Mouse (Mus musculus): Measurements from ENCODE around the gene Ankrd13d. TPM values are rescaled to one million over a fixed set of nuclear protein-coding genes. Genes with fewer than 3 reads are reported as not detected.

Gene Ankrd13d
- total RNA-seq, 2 experiments from 2014 or later: 3.5 to 8.5 TPM

DNA sequence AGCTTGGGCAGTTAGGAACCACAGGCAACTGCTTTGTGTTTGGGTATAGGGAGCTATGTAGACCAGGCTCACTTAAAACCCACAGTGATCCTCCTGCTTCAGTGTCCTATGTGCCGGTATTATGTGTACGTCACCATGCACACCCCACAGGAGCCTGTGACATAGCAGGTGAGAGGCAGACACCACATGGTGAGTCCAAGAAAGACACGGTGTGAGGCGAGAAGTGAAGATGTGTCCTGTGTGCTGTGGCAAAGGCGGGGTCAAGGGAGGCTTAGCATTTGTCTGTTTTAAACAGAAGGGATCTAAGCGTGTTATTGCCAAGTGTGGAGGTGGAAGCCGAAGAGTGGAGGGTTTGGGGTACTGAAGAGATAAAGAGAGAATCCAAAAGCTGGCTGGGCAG is 56.2 kb downstream of the Ankrd13d start:
- DNase-seq: no peak

DNA sequence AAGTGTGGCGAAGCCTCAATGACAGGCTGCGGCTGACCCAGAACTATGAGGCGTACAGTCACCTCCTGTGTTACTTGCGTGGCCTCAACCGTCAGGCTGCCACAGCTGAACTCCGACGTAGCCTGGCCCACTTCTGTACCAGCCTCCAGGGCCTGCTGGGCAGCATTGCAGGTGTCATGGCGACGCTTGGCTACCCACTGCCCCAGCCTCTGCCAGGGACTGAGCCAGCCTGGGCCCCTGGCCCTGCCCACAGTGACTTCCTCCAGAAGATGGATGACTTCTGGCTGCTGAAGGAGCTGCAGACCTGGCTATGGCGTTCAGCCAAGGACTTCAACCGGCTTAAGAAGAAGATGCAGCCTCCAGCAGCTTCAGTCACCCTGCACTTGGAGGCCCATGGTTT is 60.8 kb downstream of the Ankrd13d start:
- DNase-seq: peak; percentile 48

DNA sequence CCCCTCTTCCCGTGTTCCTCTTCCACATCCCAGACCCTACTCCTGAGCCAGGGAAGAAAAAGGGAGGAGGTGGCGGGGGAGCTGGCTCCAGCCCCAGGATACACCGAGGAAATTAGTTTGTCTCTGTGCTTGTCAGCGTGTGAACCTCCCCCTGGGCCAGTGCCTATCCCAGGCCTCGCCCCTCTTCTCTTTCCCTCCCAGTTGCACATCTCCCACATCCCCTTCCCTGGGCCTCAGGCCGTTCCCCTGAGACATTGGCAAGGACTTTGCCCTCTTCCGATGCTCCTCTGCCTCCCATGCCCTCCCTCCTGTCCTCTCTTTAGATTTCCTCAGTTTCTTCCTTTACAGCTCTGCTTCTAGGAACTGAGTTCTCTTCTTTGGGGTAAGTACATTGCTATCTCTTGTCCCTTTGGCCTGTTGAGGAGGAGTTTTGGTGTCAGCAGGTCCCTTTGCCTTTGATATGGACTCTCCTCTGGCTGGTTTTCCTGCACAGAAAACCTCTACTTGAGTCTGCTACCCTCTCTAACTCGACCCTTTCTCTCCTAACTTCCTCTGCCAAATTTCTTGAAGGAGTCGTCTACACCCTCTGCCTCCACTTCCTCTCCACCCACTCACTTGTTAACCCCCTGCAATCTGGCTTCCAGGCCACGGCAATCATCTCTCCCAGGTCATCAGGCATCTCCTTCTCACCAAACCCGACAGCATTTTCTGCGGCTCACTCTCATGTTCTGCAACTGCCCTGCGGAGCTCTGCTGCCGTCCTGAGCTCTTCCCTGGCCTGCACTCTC is 61.8 kb downstream of the Ankrd13d start:
- DNase-seq: no peak

DNA sequence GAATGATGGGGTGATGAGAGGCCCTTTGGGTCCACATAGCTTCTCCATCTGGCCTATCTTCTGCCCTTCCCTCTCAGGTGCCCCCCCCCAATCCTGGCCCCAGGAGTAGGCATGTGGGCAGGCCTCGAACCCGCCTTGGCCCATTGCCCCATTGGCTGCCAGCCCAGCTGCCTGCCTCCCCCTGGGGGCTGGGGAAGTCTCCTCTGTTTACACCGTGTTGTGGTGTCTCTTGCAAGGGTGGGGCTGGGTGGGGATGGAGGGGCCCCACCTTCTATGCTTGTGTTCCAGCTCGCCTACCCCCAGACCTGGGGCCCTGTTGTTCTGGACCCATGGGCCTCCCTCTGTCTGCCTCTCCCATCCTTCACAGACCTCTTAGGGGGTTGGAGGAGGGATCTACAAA is 62.5 kb downstream of the Ankrd13d start:
- DNase-seq: no peak

Small RNA genes within 50 kb of the gene (microRNA-seq; reads per million reads assigned to microRNA genes)
- not detected for gene Mir6985

Other genes with a start within 250 kb of the Ankrd13d start
- 100 to 1,000 TPM; 270 to 316 TPM for gene Gstp1, start 245.2 kb downstream of the Ankrd13d start, total RNA-seq (2021)
- 10 to 100 TPM; 34.9 to 50.2 TPM for gene Gstp2, start 237.1 kb downstream of the Ankrd13d start, total RNA-seq (2021)
- 10 to 100 TPM; 42.6 to 90.1 TPM for gene Gstp3, start 223.6 kb downstream of the Ankrd13d start, total RNA-seq (2021)
- under 1 TPM in 1 of 2 experiments, not detected in 1; 0.63 TPM for gene Cabp2, start 201.6 kb downstream of the Ankrd13d start, total RNA-seq (2021)
- 10 to 100 TPM; 56.3 to 64.1 TPM for gene Cdk2ap2, start 186.0 kb downstream of the Ankrd13d start, total RNA-seq (2021)
- 10 to 100 TPM; 59.7 to 75.1 TPM for gene Pitpnm1, start 183.1 kb downstream of the Ankrd13d start, total RNA-seq (2021)
- 10 to 100 TPM; 71.5 to 73.4 TPM for gene Aip, start 157.3 kb downstream of the Ankrd13d start, total RNA-seq (2021)
- gene Gpr152, start 143.3 kb downstream of the Ankrd13d start, total RNA-seq (2021): not detected
- 1 to 10 TPM in 1 of 2 experiments, under 1 TPM in 1; 0.69 to 1.9 TPM for gene Cabp4, start 139.1 kb downstream of the Ankrd13d start, total RNA-seq (2021)
- 100 to 1,000 TPM; 185 to 193 TPM for gene Coro1b, start 134.5 kb downstream of the Ankrd13d start, total RNA-seq (2021)
- gene Ptprcap, start 129.5 kb downstream of the Ankrd13d start, total RNA-seq (2021): 10 to 100 TPM; 11.5 to 14.0 TPM
- gene Rps6kb2, start 119.8 kb downstream of the Ankrd13d start, total RNA-seq (2021): 10 to 100 TPM; 26.5 to 38.2 TPM
- 1 to 10 TPM; 4.8 to 8.8 TPM for gene Carns1, start 107.7 kb downstream of the Ankrd13d start, total RNA-seq (2021)
- 1 to 10 TPM; 4.2 to 6.6 TPM for gene Tbc1d10c, start 91.9 kb downstream of the Ankrd13d start, total RNA-seq (2021)
- gene Ppp1ca, start 91.1 kb downstream of the Ankrd13d start, total RNA-seq (2021): 100 to 1,000 TPM; 411 to 414 TPM
- 10 to 100 TPM in 1 of 2 experiments, 1 to 10 TPM in 1; 7.4 to 10.8 TPM for gene Rad9a, start 81.5 kb downstream of the Ankrd13d start, total RNA-seq (2021)
- 1 to 10 TPM; 8.3 to 9.8 TPM for gene Clcf1, start 68.9 kb downstream of the Ankrd13d start, total RNA-seq (2021)
- not detected for gene AC109138.7, start 68.8 kb downstream of the Ankrd13d start, total RNA-seq (2021)
- gene Pold4, start 51.2 kb downstream of the Ankrd13d start, total RNA-seq (2021): 10 to 100 TPM; 34.7 to 35.6 TPM
- gene Ssh3, start 14.0 kb downstream of the Ankrd13d start, total RNA-seq (2021): 10 to 100 TPM; 16.8 to 21.9 TPM
- gene Grk2, start 23.1 kb upstream of the Ankrd13d start, total RNA-seq (2021): 10 to 100 TPM; 46.3 to 54.8 TPM
- 10 to 100 TPM; 67.7 to 84.7 TPM for gene Kdm2a, start 115.1 kb upstream of the Ankrd13d start, total RNA-seq (2021)
- gene Rhod, start 156.3 kb upstream of the Ankrd13d start, total RNA-seq (2021): 10 to 100 TPM; 13.7 to 15.4 TPM
- gene Syt12, start 194.3 kb upstream of the Ankrd13d start, total RNA-seq (2021): 10 to 100 TPM; 18.8 to 22.7 TPM
- gene 2010003K11Rik, start 215.4 kb upstream of the Ankrd13d start, total RNA-seq (2021): 10 to 100 TPM in 1 of 2 experiments, 1 to 10 TPM in 1; 9.4 to 16.1 TPM
- 100 to 1,000 TPM; 330 to 427 TPM for gene Pcx, start 227.3 kb upstream of the Ankrd13d start, total RNA-seq (2021)

All from adrenal gland, postnatal 10 days (tissue).